Mouse (Mus musculus) thymus, adult 2 months (tissue): ENCODE measurements at regions not wholly inside any gene's neighbourhood (a gene's known extent, or its start where the extent isn't known, plus 50 kb on each side); places are given as distances from the start of the nearest gene placed in this dataset.

Source experiments
- CTCF ChIP-seq: fragments of 200-500 bp; IDR thresholded peaks from 2 replicates; pipeline ENCODE4 v1.5.1; 2012; ENCODE audit warnings: mild to moderate bottlenecking, control low read depth, low read length, moderate library complexity, borderline replicate concordance; ENCODE audit not compliant: control insufficient read depth, poor library complexity, insufficient read depth; ENCODE audit errors: extremely low read depth
- POLR2A ChIP-seq: fragments of 200-500 bp; IDR thresholded peaks from 2 replicates; pipeline ENCODE4 v1.6.1; 2012; ENCODE audit warnings: mild to moderate bottlenecking, low read length, control low read depth, moderate library complexity; ENCODE audit not compliant: control insufficient read depth, poor library complexity, insufficient read depth; ENCODE audit errors: extremely low read depth

DNA sequence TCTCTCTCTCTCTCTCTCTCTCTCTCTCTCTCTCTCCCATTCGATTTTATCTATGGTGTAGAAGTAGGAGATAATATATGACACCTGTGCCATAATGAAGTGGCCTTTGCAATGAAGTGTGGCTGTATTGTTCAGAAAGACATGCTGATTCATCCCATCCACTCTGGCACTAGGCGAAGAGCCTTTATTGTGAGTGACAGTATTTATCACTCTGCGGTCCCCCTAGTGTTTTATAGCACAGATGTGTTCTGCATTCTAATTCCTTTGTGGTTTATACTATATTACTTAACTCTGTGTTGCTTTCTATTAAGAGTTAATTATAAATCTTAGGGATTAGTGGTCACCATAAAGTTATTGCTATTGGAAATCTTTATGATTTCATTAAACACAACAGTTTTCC is 398.7 kb downstream of the Tmem38b start:
- TF ChIP-seq CTCF (no peak), POLR2A (no peak)
